Mouse (Mus musculus): ENCODE measurements around the gene Asap2.
A peak's percentile ranks its signal among the peaks of the same experiment; 100 is the strongest.

Gene Asap2

GRCm38 (mm10) chr12:21265501-21265900 lies 275.2 kb downstream of the Asap2 start:
- DNase-seq (ENCODE audit: low spot score), result no peak

- DNase-seq (ENCODE audit: low spot score), result peak; percentile 38
Observed at GRCm38 (mm10) chr12:21265946-21266783, 275.9 kb downstream of the Asap2 start.

- no peak for DNase-seq (ENCODE audit: low spot score)
Observed at GRCm38 (mm10) chr12:21266784-21267098, 276.5 kb downstream of the Asap2 start.

GRCm38 (mm10) chr12:21268083-21268616 lies 277.9 kb downstream of the Asap2 start:
- DNase-seq (ENCODE audit: low spot score), result no peak

GRCm38 (mm10) chr12:21274446-21274845 lies 284.2 kb downstream of the Asap2 start:
- no peak for DNase-seq (ENCODE audit: low spot score)

DNA sequence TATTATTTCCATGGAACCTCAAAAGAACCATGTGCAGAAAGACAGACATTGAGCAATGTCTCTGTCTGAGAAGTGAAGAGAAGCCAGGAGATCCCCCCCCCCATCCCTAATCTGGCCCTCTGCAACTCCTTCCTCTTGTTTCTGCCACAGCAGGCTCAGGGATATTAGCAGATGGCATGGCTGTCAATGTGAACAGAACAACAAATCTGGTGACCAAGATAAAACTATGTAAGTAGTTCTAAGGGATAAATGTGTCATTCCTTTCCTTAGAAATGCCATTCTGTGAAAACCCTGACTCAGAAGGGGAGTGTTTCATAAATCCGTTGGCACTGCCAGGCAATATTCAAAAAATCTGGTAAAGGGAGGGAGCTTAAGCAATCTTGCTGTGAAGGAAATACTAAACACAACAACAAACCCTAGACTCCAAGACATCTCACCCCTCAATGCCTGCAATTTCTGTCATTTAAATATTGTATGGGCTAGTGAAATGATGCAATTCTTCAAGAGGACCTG lies 287.1 kb downstream of the Asap2 start:
- no peak for DNase-seq (ENCODE audit: low spot score)

GRCm38 (mm10) chr12:21284761-21285441 lies 294.6 kb downstream of the Asap2 start, which contains the start of gene Cpsf3:
TSS of gene Cpsf3 (plus strand) at chr12:21285391.
- DNase-seq (ENCODE audit: low spot score), result no peak

- no peak for DNase-seq (ENCODE audit: low spot score)
Observed at GRCm38 (mm10) chr12:21285508-21286242, 295.4 kb downstream of the Asap2 start.

- DNase-seq (ENCODE audit: low spot score), result peak; percentile 99
Observed at GRCm38 (mm10) chr12:21286243-21286622, 296.0 kb downstream of the Asap2 start, which contains the start of gene Itgb1bp1. TSS of gene Itgb1bp1 (minus strand) at chr12:21286284.

GRCm38 (mm10) chr12:21286712-21287650 lies 296.7 kb downstream of the Asap2 start:
- DNase-seq (ENCODE audit: low spot score), result no peak

DNA sequence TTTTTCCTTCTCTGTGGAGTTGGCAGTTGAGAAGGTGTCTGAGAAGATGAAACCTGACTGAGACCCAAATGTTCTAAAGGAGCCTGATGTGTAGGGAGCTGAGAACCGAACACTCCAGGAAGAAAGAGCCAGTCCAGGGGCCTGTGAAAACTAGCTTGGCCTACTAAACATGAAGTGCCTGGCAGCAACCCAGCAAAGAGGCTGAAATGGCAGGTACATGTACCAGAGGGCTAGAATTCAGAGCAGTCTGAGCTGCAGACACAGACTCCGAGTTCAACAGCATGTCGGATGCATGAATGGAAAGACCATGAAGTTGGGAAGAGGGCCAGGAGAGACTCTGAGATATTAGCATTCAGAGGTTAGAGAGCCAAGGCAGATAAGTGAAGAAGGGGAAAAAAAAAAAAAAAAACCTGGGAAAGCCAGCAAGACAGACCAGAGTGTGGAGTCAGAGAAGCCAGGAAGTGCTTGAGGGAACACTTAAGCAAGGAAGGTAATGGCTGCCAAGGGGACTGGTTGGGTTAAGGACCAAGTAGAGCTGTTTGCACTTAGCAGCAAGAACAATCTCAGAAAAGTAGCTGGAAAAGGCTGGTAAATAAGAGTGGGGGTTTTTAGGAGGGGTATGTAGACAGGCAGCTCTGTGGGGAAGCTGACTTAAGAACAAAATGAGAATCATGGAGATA lies 298.6 kb downstream of the Asap2 start:
- no peak for DNase-seq (ENCODE audit: low spot score)

DNA sequence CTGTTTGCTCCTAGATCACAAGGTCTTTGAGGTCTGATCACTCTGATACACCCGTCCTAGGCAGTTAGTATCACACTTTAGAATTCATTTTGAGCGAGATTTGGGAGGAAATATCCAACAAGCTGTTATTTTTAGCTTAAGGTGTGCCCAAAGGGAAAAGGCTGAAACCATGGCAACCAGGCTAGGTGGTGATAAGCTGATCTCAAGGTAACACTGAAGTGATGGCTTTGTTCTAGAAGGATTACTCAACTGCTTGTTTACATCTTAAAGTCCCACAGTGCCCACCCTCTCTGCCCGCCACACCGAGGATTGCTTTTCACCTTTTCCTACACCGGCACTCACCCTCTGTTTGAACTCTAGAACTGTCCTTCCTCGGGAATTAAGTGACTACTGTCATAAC lies 299.4 kb downstream of the Asap2 start:
- DNase-seq (ENCODE audit: low spot score), result no peak

GRCm38 (mm10) chr12:21298856-21299255 lies 308.6 kb downstream of the Asap2 start:
- no peak for DNase-seq (ENCODE audit: low spot score)

GRCm38 (mm10) chr12:21301324-21301723 lies 311.1 kb downstream of the Asap2 start:
- DNase-seq (ENCODE audit: low spot score), result no peak

DNA sequence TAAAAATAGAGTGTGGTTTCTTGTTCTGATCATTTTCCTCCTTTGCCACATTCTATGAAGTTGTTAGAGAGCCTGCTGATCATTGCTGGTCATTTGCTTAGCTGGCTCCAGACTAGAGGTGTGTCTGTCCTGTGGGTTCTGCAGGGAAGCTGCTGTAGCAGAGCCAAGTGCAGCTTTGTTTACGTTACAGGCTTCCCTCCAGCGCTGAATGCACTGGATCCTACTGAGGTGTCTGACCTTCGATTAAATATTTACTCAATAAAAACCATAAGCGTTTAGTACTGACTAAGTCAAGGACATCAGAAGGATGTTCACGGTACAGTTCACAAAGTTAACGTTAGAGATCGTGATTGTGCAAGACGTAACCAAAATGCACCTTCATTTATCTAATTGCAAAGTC lies 311.7 kb downstream of the Asap2 start:
- DNase-seq (ENCODE audit: low spot score), result no peak

DNA sequence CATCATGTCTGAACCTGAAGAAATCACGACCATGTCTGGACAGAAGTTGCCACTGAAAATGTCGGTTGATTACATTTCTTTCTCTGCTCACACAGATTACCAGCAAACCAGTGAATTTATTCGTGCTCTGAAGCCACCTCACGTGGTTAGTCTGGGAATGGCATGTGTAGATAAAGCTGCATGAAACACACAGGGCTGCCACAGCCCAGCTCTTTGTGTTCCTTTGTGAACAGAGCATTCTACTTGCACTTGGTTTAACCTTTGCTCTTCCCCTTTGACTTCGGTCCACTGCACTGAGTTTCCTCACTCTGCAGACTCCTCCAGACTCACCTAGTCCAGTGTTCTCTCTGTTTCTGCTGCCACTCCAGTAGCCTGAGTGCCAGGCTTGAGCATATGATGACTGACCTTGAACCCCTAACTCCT lies 312.1 kb downstream of the Asap2 start:
- DNase-seq (ENCODE audit: low spot score), result no peak

- DNase-seq (ENCODE audit: low spot score), result no peak
Observed at GRCm38 (mm10) chr12:21305741-21306140, 315.5 kb downstream of the Asap2 start.

DNA sequence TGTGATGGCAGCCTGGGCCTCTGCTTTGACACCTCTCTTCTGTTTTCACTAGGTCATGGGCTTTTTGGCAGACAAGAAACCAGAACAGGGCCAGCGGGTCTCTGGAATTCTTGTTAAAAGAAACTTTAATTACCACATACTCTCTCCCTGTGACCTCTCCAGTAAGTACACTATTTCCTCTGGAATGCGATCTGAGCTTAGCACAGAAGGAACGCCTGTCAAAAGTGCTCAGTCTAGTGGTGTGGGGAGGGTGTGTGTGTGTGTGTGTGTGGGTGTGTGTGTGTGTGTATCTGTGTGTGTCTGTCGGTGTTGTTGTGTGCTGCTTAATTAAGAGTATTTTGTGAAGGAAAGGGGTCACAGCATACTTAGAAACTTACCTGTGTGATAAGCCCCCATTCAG lies 316.5 kb downstream of the Asap2 start:
- DNase-seq (ENCODE audit: low spot score), result no peak

- no peak for DNase-seq (ENCODE audit: low spot score)
Observed at GRCm38 (mm10) chr12:21312201-21312600, 321.9 kb downstream of the Asap2 start.

All from ovary, postnatal 14 days (tissue).